Mouse (Mus musculus): ENCODE measurements around the gene Frmd5. TPM values are rescaled to one million over a fixed set of nuclear protein-coding genes. Genes with fewer than 3 reads are reported as not detected.

Frmd5 gene
- polyA plus RNA-seq, 1 experiment from 2014 or later: 0.78 TPM

DNA sequence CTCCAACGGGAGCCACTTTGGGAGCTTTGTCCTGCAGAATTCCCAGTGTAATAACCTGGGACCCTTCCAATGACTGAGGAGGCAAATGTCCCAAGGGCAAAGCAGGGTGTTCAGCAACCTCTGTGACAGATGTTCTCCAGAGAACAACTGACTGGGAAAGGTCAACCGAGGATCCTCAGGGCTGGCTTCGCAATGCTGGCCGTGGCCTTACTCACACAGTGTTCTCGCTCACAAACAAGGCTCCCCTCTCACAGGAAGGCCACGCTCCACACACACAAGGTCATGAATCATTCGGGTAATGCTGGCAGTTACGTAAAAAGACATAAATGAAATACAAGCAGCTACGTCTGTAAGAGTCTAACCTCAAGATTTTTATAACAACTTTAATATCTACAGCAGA, 46.2 kb downstream of the Frmd5 start:
- H3K4me1 ChIP-seq: no peaks in the 10 kb centered on the region
- no peak for ATAC-seq (ENCODE audit: insufficient number of reproducible peaks, low FRiP score, low TSS enrichment, low read depth)
- no peak overlapping the region for H3K4me2 ChIP-seq
- no peaks in the 10 kb centered on the region for H3K27me3 ChIP-seq
- H3K27ac ChIP-seq: no peak overlapping the region
- H3K9me3 ChIP-seq: no peaks in the 10 kb centered on the region
- no peak overlapping the region for H3K4me3 ChIP-seq
- H3K9ac ChIP-seq: no peak overlapping the region
- no peaks in the 10 kb centered on the region for H3K36me3 ChIP-seq
- WGBS: 74% methylated on average over 9 of the region's 9 CpGs

DNA sequence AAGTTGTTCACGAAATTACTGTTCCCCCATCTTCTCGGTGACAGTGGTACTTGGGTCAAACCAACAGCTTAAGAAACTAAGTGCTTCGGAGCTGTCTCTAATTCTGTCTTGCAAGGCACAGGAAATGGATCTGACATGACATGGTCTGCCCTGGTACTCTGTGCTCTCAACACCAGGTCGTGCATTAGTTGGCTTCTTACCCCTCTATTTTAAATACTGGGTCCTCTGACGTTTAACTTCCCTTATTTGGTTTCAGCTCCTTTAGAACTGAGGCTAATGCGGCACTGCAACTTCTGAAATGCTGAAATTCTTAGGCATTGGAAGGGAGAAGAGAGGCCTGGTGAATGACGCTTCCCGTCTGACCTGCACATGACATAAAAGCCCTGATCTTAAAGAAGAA, 48.6 kb downstream of the Frmd5 start:
- Histone ChIP-seq H3K27ac (no peak overlapping the region), H3K9me3 (no peaks in the 10 kb centered on the region), H3K9ac (no peak overlapping the region), H3K36me3 (no peaks in the 10 kb centered on the region), H3K27me3 (no peaks in the 10 kb centered on the region), H3K4me1 (no peaks in the 10 kb centered on the region), H3K4me3 (no peak overlapping the region), H3K4me2 (no peak overlapping the region)
- no peak for ATAC-seq (ENCODE audit: insufficient number of reproducible peaks, low FRiP score, low TSS enrichment, low read depth)
- WGBS: 78% methylated on average over 8 of the region's 8 CpGs

DNA sequence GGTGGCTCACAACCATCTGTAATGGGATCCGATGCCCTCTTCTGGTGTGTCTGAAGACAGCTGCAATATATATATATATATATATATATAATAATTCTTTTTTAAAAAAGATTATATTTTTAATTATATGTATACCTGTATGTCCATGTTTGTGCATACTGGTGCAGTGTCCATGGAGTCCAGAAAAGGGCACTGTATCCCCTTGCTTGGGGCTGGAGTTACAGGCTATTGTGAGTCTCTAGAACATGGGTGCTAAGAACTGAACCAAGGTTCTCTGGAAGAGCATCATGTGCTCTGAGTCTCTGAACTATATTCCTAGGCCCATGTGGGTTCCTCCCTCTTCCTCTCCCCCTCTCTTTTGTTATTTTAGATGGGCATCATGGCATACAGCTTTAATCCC, 50.6 kb downstream of the Frmd5 start:
- no peaks in the 10 kb centered on the region for H3K36me3 ChIP-seq
- H3K4me2 ChIP-seq: no peak overlapping the region
- WGBS: 90% methylated on average over 1 of the region's 1 CpGs
- H3K9ac ChIP-seq: no peak overlapping the region
- no peaks in the 10 kb centered on the region for H3K4me1 ChIP-seq
- no peaks in the 10 kb centered on the region for H3K9me3 ChIP-seq
- no peak overlapping the region for H3K27ac ChIP-seq
- no peak overlapping the region for H3K4me3 ChIP-seq
- no peak for ATAC-seq (ENCODE audit: insufficient number of reproducible peaks, low FRiP score, low TSS enrichment, low read depth)
- no peaks in the 10 kb centered on the region for H3K27me3 ChIP-seq

DNA sequence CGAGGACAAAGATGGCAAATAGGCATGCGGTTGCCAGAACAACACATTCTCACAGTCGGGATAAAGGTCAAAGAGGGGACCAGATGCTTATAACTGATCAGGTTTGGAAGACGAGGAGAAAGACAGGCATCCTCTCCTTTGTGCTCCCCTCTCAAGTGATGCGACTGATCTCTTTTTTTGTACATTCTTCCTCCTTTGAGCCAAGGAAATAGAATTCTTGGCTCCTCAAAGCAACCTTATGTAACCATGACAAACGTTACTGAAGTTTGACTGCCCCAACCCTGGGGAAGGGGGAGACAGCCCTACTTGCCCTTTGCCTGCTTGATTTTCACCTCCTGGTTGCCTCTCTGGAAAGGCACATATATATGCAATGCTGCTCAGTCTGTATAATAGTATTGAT, 51.8 kb downstream of the Frmd5 start:
- H3K4me1 ChIP-seq: no peaks in the 10 kb centered on the region
- no peaks in the 10 kb centered on the region for H3K27me3 ChIP-seq
- no peak overlapping the region for H3K4me3 ChIP-seq
- WGBS: 46% methylated on average over 6 of the region's 6 CpGs
- H3K4me2 ChIP-seq: no peak overlapping the region
- H3K9me3 ChIP-seq: no peaks in the 10 kb centered on the region
- H3K27ac ChIP-seq: no peak overlapping the region
- no peaks in the 10 kb centered on the region for H3K36me3 ChIP-seq
- no peak for ATAC-seq (ENCODE audit: insufficient number of reproducible peaks, low FRiP score, low TSS enrichment, low read depth)
- H3K9ac ChIP-seq: no peak overlapping the region

DNA sequence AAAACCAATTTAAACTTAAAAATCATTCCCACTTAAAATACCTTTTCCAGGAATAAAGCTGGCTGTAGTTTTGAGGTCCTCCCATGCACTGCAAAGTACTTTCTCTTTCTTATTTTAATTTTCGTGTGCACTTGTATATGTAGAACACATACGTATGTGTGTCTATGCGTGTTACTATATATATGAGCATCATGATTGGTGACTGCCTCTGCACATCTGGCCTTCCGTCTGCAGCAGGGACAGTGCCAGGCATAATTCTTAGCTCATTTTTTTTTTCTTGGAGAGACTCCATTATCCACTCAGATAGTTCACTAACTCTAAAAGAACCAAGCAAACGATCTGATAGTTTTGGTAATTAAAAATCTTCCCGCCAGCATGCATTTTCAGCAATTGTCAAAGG, 56.8 kb downstream of the Frmd5 start:
- H3K9ac ChIP-seq: no peak overlapping the region
- H3K36me3 ChIP-seq: no peaks in the 10 kb centered on the region
- H3K4me3 ChIP-seq: no peak overlapping the region
- H3K27me3 ChIP-seq: no peaks in the 10 kb centered on the region
- 72% methylated on average over 6 of the region's 6 CpGs for WGBS
- no peaks in the 10 kb centered on the region for H3K4me1 ChIP-seq
- no peak overlapping the region for H3K27ac ChIP-seq
- ATAC-seq (ENCODE audit: insufficient number of reproducible peaks, low FRiP score, low TSS enrichment, low read depth): no peak
- H3K4me2 ChIP-seq: no peak overlapping the region
- H3K9me3 ChIP-seq: no peaks in the 10 kb centered on the region

DNA sequence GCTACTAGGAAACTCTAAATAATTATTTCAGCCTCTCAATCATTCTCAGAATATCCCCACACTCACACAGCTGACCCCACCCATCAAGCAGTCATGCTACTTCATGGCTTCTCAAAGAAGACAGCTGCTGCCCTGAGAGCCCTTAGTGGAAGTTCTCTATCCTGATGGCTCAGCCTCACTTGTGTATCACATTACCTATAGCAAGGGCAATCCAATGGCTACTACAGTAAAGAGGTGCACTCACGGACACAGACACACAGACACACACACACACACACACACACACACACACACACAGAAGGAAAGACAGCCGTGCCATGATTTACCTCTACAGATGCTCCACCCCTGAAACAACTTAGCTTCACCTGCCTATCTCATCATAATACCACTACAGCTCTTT, 65.7 kb downstream of the Frmd5 start:
- H3K4me3 ChIP-seq: no peak overlapping the region
- ATAC-seq (ENCODE audit: insufficient number of reproducible peaks, low FRiP score, low TSS enrichment, low read depth): no peak

DNA sequence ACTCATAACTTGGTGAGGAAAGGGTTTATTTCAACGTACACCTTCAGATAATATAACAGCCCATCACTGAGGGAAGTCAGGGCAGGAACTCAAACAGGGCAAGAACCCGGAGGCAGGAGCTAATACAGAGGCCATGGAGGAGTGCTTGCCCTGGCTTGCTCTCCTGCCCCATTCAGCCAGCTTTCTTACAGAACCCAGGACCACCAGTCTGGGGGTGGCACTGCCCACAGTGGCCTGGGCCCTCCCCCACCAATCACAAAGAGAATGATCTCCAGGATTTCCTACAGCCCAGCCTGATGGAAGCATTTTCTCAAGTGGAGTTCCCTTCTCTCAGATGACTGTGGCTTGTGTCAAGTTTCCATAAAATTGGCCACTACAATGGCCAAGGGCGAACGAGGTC, 67.5 kb downstream of the Frmd5 start:
- Histone ChIP-seq H3K9me3 (no peaks in the 10 kb centered on the region), H3K27me3 (no peaks in the 10 kb centered on the region), H3K4me3 (no peak overlapping the region), H3K27ac (no peak overlapping the region), H3K4me2 (no peak overlapping the region), H3K4me1 (no peaks in the 10 kb centered on the region), H3K36me3 (no peaks in the 10 kb centered on the region), H3K9ac (no peak overlapping the region)
- ATAC-seq (ENCODE audit: insufficient number of reproducible peaks, low FRiP score, low TSS enrichment, low read depth): no peak
- 91% methylated on average over 4 of the region's 4 CpGs for WGBS

More for the DNA sequence above, 65.7 kb downstream of the Frmd5 start:
- H3K36me3 ChIP-seq: no peaks in the 10 kb centered on the region
- H3K27me3 ChIP-seq: no peaks in the 10 kb centered on the region
- no peaks in the 10 kb centered on the region for H3K9me3 ChIP-seq
- no peak overlapping the region for H3K27ac ChIP-seq
- 87% methylated on average over 2 of the region's 2 CpGs for WGBS
- no peaks in the 10 kb centered on the region for H3K4me1 ChIP-seq
- no peak overlapping the region for H3K4me2 ChIP-seq
- H3K9ac ChIP-seq: no peak overlapping the region

DNA sequence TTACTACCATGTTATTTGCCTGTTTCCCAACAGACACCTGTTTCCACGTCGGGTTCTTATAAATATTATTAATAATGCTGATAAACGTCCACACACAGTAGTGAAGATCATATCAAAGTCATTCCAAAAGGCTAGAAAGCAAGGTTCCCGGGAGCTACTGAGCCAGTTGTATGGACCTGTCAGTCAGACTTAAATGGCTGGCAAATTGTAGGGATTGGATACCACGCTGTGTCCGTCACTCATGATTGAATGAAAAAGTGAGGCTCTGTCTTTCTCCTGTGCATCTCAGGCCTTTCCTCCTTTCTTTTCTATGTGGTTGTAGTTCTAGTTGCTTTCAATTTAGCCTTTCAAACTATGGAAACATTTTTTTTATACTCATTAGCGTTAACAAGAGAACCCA, 73.5 kb downstream of the Frmd5 start:
- ATAC-seq (ENCODE audit: insufficient number of reproducible peaks, low FRiP score, low TSS enrichment, low read depth): no peak
- Histone ChIP-seq H3K36me3 (no peaks in the 10 kb centered on the region), H3K9me3 (no peaks in the 10 kb centered on the region), H3K27me3 (no peaks in the 10 kb centered on the region), H3K4me2 (no peak overlapping the region), H3K27ac (no peak overlapping the region), H3K4me3 (no peak overlapping the region), H3K4me1 (no peaks in the 10 kb centered on the region), H3K9ac (no peak overlapping the region)
- WGBS: 79% methylated on average over 7 of the region's 7 CpGs

DNA sequence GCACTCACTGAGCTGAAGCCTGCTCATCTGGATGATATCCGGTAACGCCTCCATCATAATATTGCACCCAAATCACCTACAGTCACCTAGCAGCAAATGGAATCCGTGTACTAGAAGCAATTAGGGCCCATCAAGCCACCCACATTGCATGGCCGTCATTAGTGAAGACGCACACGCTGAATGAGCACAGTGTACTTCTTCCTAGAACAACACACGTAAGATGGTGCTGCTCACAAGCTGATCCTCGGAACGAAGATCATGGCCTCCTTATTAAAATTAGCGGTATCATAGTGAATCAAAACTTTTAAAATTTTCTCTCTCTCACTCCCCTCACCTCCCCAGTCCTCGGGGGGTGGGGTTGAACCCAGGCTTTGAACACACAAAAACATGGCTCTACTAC, 76.4 kb downstream of the Frmd5 start:
- Histone ChIP-seq H3K36me3 (no peaks in the 10 kb centered on the region), H3K4me2 (no peak overlapping the region), H3K9ac (no peak overlapping the region), H3K27me3 (no peaks in the 10 kb centered on the region), H3K27ac (no peak overlapping the region), H3K4me1 (no peaks in the 10 kb centered on the region), H3K9me3 (no peaks in the 10 kb centered on the region), H3K4me3 (no peak overlapping the region)
- WGBS: 93% methylated on average over 11 of the region's 11 CpGs
- ATAC-seq (ENCODE audit: insufficient number of reproducible peaks, low FRiP score, low TSS enrichment, low read depth): no peak

DNA sequence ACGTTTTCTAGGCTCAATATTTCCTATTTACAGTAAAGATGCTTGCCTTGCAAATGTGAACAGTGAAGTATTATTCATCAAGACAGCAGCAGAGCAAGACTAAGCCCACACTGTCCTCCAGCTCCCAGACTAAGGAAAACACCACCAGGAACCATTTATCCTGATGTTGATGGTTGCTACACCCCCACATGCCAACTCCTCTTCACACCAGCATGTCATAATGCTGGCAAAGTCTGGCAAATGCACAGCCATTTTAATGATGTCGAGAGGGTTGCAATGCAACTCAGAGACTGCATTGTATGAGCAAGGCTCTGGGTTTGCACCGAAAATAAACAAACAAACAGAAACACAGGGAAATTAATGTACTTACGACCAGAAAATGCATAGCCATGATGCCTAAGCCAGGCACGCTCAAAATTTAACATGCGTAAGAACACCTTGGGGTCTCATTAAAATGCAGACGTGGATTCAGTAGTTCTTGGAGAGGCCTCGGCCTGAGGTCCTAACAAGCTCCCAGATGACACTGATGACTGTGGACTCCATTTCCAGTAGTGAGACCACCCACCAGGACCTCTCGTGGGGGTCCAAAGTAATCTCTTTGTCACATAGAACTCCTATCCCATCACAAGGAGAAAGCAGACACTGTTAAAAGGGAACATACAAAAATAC, 77.8 kb downstream of the Frmd5 start:
- ATAC-seq (ENCODE audit: insufficient number of reproducible peaks, low FRiP score, low TSS enrichment, low read depth): no peak
- H3K9ac ChIP-seq: no peak overlapping the region
- H3K4me3 ChIP-seq: no peak overlapping the region
- 63% methylated on average over 9 of the region's 9 CpGs for WGBS
- no peaks in the 10 kb centered on the region for H3K4me1 ChIP-seq
- H3K27ac ChIP-seq: no peak overlapping the region
- H3K9me3 ChIP-seq: no peaks in the 10 kb centered on the region
- H3K36me3 ChIP-seq: no peaks in the 10 kb centered on the region
- H3K27me3 ChIP-seq: no peaks in the 10 kb centered on the region
- no peak overlapping the region for H3K4me2 ChIP-seq

DNA sequence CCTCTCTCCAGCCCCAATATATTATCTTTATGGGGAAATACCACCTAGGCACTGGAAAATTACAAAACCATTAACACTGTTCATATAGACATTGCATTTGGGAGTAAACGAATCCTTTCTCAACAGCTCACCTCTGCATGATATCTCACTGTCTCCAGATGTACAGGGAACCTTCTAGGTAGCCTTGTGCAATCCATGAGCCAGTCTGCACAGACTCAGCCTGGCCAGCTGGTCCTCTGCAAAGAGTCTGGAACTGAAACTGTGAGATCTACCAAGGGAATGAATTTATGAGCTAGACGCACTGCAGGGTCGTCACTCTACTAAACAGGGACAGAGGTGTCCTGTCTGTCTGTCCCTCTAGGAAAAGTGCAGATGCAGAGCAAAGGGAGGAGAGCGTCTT, 82.0 kb downstream of the Frmd5 start:
- WGBS: 62% methylated on average over 4 of the region's 4 CpGs

DNA sequence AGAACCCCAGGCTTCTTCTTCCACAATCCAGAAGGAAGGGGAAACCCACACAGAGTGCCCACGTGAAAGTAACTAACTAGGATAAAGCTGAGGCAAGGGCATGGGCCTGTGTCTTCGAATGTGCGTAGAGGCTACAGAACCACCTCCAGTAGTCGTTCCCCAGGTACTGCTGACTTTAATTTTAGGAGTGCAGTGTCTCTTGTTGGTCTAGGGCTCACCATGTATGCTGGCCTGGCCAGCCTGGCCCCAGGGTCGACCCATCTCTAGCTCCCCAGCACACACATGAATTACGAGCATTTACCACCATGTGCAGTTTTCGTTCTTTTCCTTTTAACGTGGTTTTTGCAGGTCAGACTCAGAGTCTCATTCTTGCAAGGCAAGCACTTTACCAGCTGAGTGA, 83.1 kb downstream of the Frmd5 start:
- Histone ChIP-seq H3K36me3 (no peaks in the 10 kb centered on the region), H3K4me3 (no peak overlapping the region), H3K9me3 (no peaks in the 10 kb centered on the region), H3K9ac (no peak overlapping the region), H3K4me1 (no peaks in the 10 kb centered on the region), H3K4me2 (no peak overlapping the region), H3K27me3 (no peaks in the 10 kb centered on the region), H3K27ac (no peak overlapping the region)
- ATAC-seq (ENCODE audit: insufficient number of reproducible peaks, low FRiP score, low TSS enrichment, low read depth): no peak
- WGBS: 75% methylated on average over 8 of the region's 8 CpGs

More for the DNA sequence above, 82.0 kb downstream of the Frmd5 start:
- Histone ChIP-seq H3K4me2 (no peak overlapping the region), H3K9me3 (no peaks in the 10 kb centered on the region), H3K4me1 (no peaks in the 10 kb centered on the region), H3K27ac (no peak overlapping the region), H3K27me3 (no peaks in the 10 kb centered on the region), H3K36me3 (no peaks in the 10 kb centered on the region), H3K4me3 (no peak overlapping the region), H3K9ac (no peak overlapping the region)
- no peak for ATAC-seq (ENCODE audit: insufficient number of reproducible peaks, low FRiP score, low TSS enrichment, low read depth)

DNA sequence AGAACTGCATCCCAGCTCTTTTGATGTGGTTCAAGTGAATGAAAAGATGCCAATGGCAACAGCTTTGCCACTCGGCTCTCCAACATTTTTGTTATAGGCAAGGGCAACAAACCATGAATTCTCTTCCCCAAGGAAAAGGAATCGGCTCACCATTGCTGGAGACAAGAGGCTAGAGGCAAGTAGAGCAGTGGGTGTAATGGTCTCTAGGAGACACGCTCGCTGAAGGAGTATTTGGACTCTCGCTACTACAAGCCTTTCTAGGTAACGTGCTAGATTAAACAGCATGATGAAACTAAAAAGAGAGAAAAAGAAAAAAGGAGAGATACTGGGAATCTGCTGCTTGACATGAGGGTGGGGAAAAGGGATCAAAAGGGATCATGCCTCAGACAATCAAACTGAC, 87.9 kb downstream of the Frmd5 start:
- H3K4me1 ChIP-seq: no peaks in the 10 kb centered on the region

More for the DNA sequence above, 87.9 kb downstream of the Frmd5 start:
- Histone ChIP-seq H3K4me2 (no peak overlapping the region), H3K4me3 (no peak overlapping the region), H3K36me3 (no peaks in the 10 kb centered on the region), H3K9ac (no peak overlapping the region), H3K27me3 (no peaks in the 10 kb centered on the region), H3K9me3 (no peaks in the 10 kb centered on the region), H3K27ac (no peak overlapping the region)
- no peak for ATAC-seq (ENCODE audit: insufficient number of reproducible peaks, low FRiP score, low TSS enrichment, low read depth)
- 84% methylated on average over 6 of the region's 6 CpGs for WGBS
